Mouse (Mus musculus) kidney, embryonic 14.5 days (tissue): ENCODE data around the gene Trim46. TPM values are rescaled to one million over a fixed set of nuclear protein-coding genes. Genes with fewer than 3 reads are reported as not detected.

Experiments used
- ATAC-seq: fragments of 200-750 bp; cut with Nextera tagmentation; 2 replicates; pipeline ENCODE4 v1.8.0; 2017; ENCODE audit warnings: moderate number of reproducible peaks, mild to moderate bottlenecking, moderate TSS enrichment, moderate library complexity; ENCODE audit not compliant: low FRiP score, low TSS enrichment
- H3K27ac ChIP-seq: fragments of 300-500 bp; sonication (generic); 2 replicates; pipeline ENCODE4 v1.5.1; 2014; ENCODE audit warnings: low read depth, mild to moderate bottlenecking, low read length, moderate library complexity, mixed read lengths
- H3K27me3 ChIP-seq: fragments of 300-500 bp; sonication (generic); 2 replicates; pipeline ENCODE4 v1.6.1; 2014; ENCODE audit warnings: mild to moderate bottlenecking, low read length; ENCODE audit not compliant: control insufficient read depth, insufficient read depth
- H3K36me3 ChIP-seq: fragments of 300-500 bp; sonication (generic); 2 replicates; pipeline ENCODE4 v1.6.1; 2014; ENCODE audit warnings: low read length, mixed read lengths; ENCODE audit not compliant: control insufficient read depth, insufficient read depth
- H3K4me1 ChIP-seq: fragments of 300-500 bp; sonication (generic); 2 replicates; pipeline ENCODE4 v1.6.1; 2014; ENCODE audit warnings: low read length, mixed read lengths; ENCODE audit not compliant: control insufficient read depth, insufficient read depth
- H3K4me2 ChIP-seq: fragments of 300-500 bp; sonication (generic); replicated peaks from 2 replicates; pipeline ENCODE4 v1.6.1; 2014; ENCODE audit warnings: low read depth, mild to moderate bottlenecking, low read length
- H3K4me3 ChIP-seq: fragments of 300-500 bp; sonication (generic); 2 replicates; pipeline ENCODE4 v1.5.1; 2014; ENCODE audit warnings: mild to moderate bottlenecking, low read length
- H3K9ac ChIP-seq: fragments of 300-500 bp; sonication (generic); 2 replicates; pipeline ENCODE4 v1.6.1; 2014; ENCODE audit warnings: low read depth, mild to moderate bottlenecking, low read length, moderate library complexity
- H3K9me3 ChIP-seq: fragments of 300-500 bp; sonication (generic); 2 replicates; pipeline ENCODE4 v1.6.1; 2016; ENCODE audit warnings: low read length; ENCODE audit not compliant: control insufficient read depth
- WGBS: fragments of 180-500 bp; shearing (Covaris S2); extraction: QIAGEN DNeasy Blood & Tissue Kit; methylation state at CpG from one replicate; pipeline ENCODE4 v1.1.7; 2014; 5-methylcytosine and 5-hydroxymethylcytosine counted together
- polyA plus RNA-seq: library from polyadenylated mRNA; unstranded; fragments of >200 nt; fragmentation: Nextera tagmentation; extraction: Ambion mirVana; gene quantifications from 2 replicates; pipeline ENCODE4 v1.2.1, GENCODE M21; 2014

Trim46 gene
- 2.8 and 3.6 TPM in 2 replicates for polyA plus RNA-seq

- WGBS = under 1% methylated on average over 42 of the region's 42 CpGs
- Histone ChIP-seq H3K27me3 (peaks cover under 1% of the 10 kb centered on the region; the same call in 1 of the 2 replicates), H3K4me3 (peak within 1 kb of the TSS; percentile 75), H3K27ac (peak within 1 kb of the TSS; percentile 65; the same call in 1 of the 2 replicates), H3K9me3 (no peaks in the 10 kb centered on the region), H3K4me1 (peaks cover 40% of the 10 kb centered on the region), H3K4me2 (peak within 1 kb of the TSS; percentile 80), H3K9ac (peak within 1 kb of the TSS; percentile 81), H3K36me3 (peaks cover 13% of the 10 kb centered on the region)
- peak; percentile 65 for ATAC-seq
These were observed at the start of gene Trim46 for GRCm38 (mm10) chr3:89246261-89247100. Gene Trim46 (minus strand): TSS chr3:89246309.

DNA sequence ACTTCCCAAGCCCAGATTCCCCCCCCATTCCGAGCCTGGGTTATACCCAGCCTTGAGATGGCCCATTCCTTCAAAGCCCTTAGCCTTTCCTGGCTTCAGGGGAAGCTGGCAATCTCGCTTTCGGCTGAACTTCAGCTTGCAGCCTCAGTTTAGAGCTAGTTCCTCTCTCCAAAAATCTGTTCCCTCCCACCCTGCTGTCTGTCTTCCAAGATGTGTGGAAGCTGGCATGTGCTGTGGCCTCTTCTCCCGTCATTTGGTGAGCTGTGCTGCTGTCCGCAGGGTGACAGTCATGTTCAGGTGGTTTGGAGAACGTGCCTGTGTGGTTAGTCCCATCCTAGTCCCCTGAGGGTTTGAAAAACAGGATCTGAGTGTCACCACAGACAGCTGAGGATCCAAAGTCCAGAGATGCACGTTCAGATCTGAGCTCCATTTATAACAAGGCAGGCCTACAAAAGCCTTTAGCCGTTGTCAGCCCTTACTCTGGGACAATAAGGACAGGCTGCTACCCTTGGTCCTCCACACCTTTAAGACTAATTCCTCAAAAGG lies 49.6 kb upstream of the Trim46 start:
- no peaks in the 10 kb centered on the region for H3K9me3 ChIP-seq
- 0 out of 2 replicates have a peak, but pooled peaks cover 3% of the 10 kb centered on the region for H3K4me1 ChIP-seq
- H3K27ac ChIP-seq = no peak overlapping the region
- ATAC-seq = no peak
- no peak overlapping the region for H3K9ac ChIP-seq
- no peak overlapping the region for H3K4me2 ChIP-seq
- WGBS = 78% methylated on average over 8 of the region's 8 CpGs
- no peaks in the 10 kb centered on the region for H3K27me3 ChIP-seq
- H3K4me3 ChIP-seq = no peak overlapping the region
- no peaks in the 10 kb centered on the region for H3K36me3 ChIP-seq

DNA sequence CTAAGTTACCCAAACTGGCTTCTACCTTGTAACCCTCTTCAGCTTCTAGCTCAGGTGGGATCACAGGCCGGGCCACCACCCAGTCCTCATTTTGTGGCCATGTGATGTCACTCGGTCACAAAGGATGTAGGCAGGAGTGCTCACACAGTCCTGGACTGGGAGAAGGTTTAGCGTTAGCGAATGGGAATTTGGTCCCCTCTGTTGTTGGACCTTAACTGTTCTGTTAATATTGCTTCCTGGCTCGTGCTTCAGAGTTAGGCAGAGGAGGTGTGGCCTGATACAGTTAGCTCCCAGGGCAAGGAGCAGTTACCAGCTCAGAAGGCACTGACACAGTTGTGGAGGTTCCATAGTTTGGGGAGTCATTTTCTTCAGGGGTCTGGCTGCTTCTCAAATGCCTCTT lies 48.1 kb upstream of the Trim46 start:
- no peak for ATAC-seq

DNA sequence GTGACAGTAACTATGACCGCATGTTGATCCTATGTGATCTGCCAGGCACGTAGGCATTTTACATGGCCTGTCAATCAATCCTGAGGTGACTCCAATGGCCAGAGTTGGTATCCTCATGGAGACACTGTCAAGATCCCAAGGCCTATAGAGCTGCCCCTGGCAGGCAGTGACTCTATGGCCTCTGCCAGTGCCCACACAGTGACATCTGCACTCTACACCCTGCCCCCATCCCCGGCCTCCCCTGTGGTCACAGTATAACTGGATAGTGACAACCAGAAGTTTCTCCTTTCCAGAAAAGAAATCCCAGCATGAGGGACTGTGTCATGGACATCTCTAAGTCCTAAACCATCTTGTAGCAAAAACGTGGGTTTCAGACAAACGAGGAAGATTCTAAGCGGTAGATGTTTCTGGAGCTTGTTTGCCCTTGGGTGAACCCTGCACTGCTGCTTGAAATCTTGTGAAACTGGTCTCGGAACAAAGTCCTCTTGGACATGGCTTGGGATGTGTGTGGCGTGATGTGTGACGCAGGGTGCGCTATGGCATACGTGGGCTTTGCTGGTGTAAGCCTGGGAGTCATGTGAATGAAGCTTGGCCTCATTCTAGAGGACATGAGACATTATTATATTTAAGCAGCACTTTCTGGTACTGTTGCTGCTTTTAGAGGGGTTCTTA lies 47.3 kb upstream of the Trim46 start:
- Histone ChIP-seq H3K9ac (no peak overlapping the region), H3K4me2 (no peak overlapping the region), H3K36me3 (no peaks in the 10 kb centered on the region), H3K27me3 (no peaks in the 10 kb centered on the region), H3K4me3 (no peak overlapping the region), H3K9me3 (no peaks in the 10 kb centered on the region), H3K27ac (no peak overlapping the region), H3K4me1 (0 out of 2 replicates have a peak, but pooled peaks cover 3% of the 10 kb centered on the region)
- no peak for ATAC-seq
- 90% methylated on average over 11 of the region's 11 CpGs for WGBS

More for the DNA sequence above, 48.1 kb upstream of the Trim46 start:
- H3K4me2 ChIP-seq = no peak overlapping the region
- no peak overlapping the region for H3K27ac ChIP-seq
- H3K9ac ChIP-seq = no peak overlapping the region
- no peaks in the 10 kb centered on the region for H3K9me3 ChIP-seq
- no peak overlapping the region for H3K4me3 ChIP-seq
- no peaks in the 10 kb centered on the region for H3K27me3 ChIP-seq
- WGBS = 78% methylated on average over 5 of the region's 5 CpGs
- 0 out of 2 replicates have a peak, but pooled peaks cover 3% of the 10 kb centered on the region for H3K4me1 ChIP-seq
- H3K36me3 ChIP-seq = no peaks in the 10 kb centered on the region

DNA sequence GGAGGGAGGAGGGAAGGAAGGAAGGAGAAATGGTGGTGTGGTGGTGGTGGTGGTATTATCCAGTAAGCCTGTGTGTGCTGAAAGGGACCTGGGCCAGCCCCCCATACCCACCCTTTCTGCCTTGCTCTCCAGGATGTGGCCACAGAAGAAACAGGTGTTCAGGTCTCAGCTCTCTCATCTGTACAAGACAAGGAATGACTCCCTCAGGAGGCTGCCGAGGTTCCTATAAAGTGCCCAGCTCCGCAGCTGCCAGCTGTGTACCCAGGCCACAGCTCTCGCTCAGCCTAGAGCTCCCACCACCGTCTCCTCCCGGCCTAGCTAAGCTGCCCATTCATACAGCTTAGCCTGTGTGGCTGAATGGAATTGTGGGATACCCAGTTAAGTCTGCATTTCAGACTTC lies 46.2 kb upstream of the Trim46 start:
- H3K27ac ChIP-seq = no peak overlapping the region
- 67% methylated on average over 5 of the region's 5 CpGs for WGBS
- H3K9ac ChIP-seq = no peak overlapping the region
- no peaks in the 10 kb centered on the region for H3K27me3 ChIP-seq
- H3K4me3 ChIP-seq = no peak overlapping the region
- ATAC-seq = no peak
- no peak overlapping the region for H3K4me2 ChIP-seq
- H3K4me1 ChIP-seq = 0 out of 2 replicates have a peak, but pooled peaks cover 3% of the 10 kb centered on the region
- H3K9me3 ChIP-seq = no peaks in the 10 kb centered on the region
- no peaks in the 10 kb centered on the region for H3K36me3 ChIP-seq

DNA sequence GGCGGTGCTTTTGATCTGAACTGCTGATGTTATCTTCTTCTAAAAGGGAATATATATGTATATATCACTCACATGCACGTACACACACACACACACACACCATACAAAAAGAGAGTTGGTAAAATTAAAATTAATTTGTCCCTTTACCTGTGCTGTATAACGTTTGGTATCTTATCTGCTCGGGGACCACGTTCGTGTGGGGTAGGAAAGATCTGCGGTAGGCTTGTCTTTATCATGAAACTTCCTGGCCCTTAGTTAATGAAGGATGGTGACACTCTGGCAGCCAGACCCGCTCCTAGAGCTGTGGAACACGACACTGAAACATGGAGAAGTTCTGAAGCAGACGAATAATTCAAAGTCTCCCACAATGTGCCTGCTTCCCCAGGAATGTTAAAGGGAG lies 45.8 kb upstream of the Trim46 start:
- Histone ChIP-seq H3K4me2 (no peak overlapping the region), H3K9me3 (no peaks in the 10 kb centered on the region), H3K27me3 (no peaks in the 10 kb centered on the region), H3K9ac (no peak overlapping the region), H3K4me3 (no peak overlapping the region), H3K27ac (no peak overlapping the region), H3K36me3 (no peaks in the 10 kb centered on the region), H3K4me1 (0 out of 2 replicates have a peak, but pooled peaks cover 3% of the 10 kb centered on the region)
- ATAC-seq = no peak
- 47% methylated on average over 10 of the region's 10 CpGs for WGBS

DNA sequence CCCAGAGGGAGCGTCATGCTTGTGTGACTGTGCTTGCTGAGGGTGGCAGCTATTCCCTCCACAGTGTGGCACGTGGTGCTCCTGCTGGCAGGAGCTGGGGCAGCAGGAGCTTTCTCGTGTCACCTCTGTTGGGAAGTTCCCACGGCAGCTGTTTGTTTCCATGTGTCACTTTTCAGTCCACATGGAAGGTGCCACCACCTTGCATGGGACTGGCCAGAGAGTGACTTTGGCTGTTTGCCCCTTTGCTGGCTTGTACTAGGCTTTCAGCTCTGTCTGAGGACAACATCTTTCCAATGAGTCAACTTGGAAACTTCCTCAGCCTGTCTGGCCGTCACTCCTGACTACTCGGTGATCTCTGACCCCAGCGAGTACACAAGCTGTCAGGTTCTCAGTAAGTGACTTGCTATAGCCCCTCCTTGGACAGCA lies 42.4 kb upstream of the Trim46 start:
- no peak overlapping the region for H3K27ac ChIP-seq
- H3K9ac ChIP-seq = no peak overlapping the region
- H3K4me2 ChIP-seq = no peak overlapping the region
- no peaks in the 10 kb centered on the region for H3K36me3 ChIP-seq
- no peaks in the 10 kb centered on the region for H3K27me3 ChIP-seq
- H3K9me3 ChIP-seq = no peaks in the 10 kb centered on the region
- 38% methylated on average over 7 of the region's 7 CpGs for WGBS
- ATAC-seq = no peak; the same call in 1 of the 2 replicates
- peaks cover 7% of the 10 kb centered on the region; the same call in 1 of the 2 replicates for H3K4me1 ChIP-seq
- H3K4me3 ChIP-seq = no peak overlapping the region

- Histone ChIP-seq H3K27me3 (no peaks in the 10 kb centered on the region), H3K4me2 (no peak overlapping the region), H3K9ac (no peak overlapping the region), H3K9me3 (no peaks in the 10 kb centered on the region), H3K36me3 (no peaks in the 10 kb centered on the region), H3K4me1 (peaks cover 8% of the 10 kb centered on the region; the same call in 1 of the 2 replicates), H3K27ac (no peak overlapping the region), H3K4me3 (no peak overlapping the region)
- no peak for ATAC-seq
- WGBS = 37% methylated on average over 5 of the region's 5 CpGs
These were observed 41.2 kb upstream of the Trim46 start for GRCm38 (mm10) chr3:89287286-89287685.
